In genomic region chr11:3138323-3138722, GRCm38 (mm10) we compare ENCODE assay signal across 8 mouse cellular contexts. TPM values are rescaled to one million over a fixed set of nuclear protein-coding genes. Genes with fewer than 3 reads are reported as not detected.
DNase-seq lines count a peak whose midpoint lies in the region; ATAC-seq lines count a peak whose summit lies in the region.
"Not testable (repeated sequence)": the region's sequence is repeated elsewhere in the genome, so short reads cannot be mapped to it uniquely, and the experiment has no call there.

No protein-coding gene starts in this region.

- ATAC-seq in activated CD4-positive, CD25-positive, alpha-beta regulatory T cell, adult 4 months = peak; percentile 0

- DNase-seq in cerebellum, postnatal 4 days (ENCODE audit: low spot score in 2 of 2) = peak; percentile 69 to 91
- peak; percentile 60 to 67 for DNase-seq in gastrocnemius, postnatal 4 days (ENCODE audit: low spot score in 2 of 2)
- DNase-seq in kidney, adult 18-20 months = peak; percentile 57
- peak; percentile 45 for DNase-seq in left cerebral cortex, postnatal 4 days
- DNase-seq in ovary, postnatal 36 days (ENCODE audit: low spot score) = peak; percentile 52
- peak; percentile 43 for DNase-seq in thymus, postnatal 14 days
- peak; percentile 76 to 90 for DNase-seq in urinary bladder, postnatal 4 days (ENCODE audit: low spot score in 2 of 2)

- intact Hi-C loops in left cerebral cortex, postnatal 4 days (cut with DNase I) = not testable (repeated sequence)

RNA-seq across cellular contexts. Expression of gene Sfi1, which starts 54.9 kb away (rescaled TPM):
- 10 to 100 TPM; 33.1 to 45.9 TPM for polyA plus RNA-seq in activated CD4-positive, CD25-positive, alpha-beta regulatory T cell, adult 4 months (2017; shearing (Covaris generic))
- total RNA-seq in gastrocnemius, postnatal 4 days (2021) = 10 to 100 TPM; 39.0 to 41.7 TPM
- 100 to 1,000 TPM in 1 of 2 experiments, 10 to 100 TPM in 1; 76.6 to 108 TPM for total RNA-seq in left cerebral cortex, postnatal 4 days (2021)

Comparison
In these comparisons a context has a peak if more than half of its experiments do, and no peak if none do; other contexts are left out.
1. Peak in every context shown above with its lines: DNase-seq and ATAC-seq.